Mouse (Mus musculus) embryo, embryonic 11 days (tissue): Measurements from ENCODE around the gene Pbsn.
"Not testable (repeated sequence)": the region's sequence is repeated elsewhere in the genome, so short reads cannot be mapped to it uniquely, and the experiment has no call there.

ENCODE experiments used
- DNase-seq: peaks from one replicate; pipeline ENCODE4 v3.0.0-alpha.2; 2015

Gene Pbsn

DNA sequence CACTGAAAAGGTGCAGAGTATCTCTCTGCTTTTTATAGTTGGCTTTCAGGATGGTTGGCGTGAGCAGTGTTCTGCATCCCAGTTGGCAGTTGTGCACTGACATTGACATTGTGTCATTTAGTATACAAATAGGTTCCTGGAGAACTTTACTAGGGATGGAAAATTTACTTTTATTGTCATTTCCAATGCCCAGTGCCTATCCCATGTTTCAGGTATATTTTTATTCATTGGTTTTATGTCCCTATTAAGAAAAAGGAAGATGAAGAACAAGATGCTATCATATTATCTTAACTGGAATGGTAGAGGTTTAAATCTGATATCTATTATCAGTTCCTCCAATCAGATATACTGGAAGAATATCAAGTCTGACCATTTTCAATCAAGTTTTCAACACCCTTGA, at the start of gene Pbsn:
Pbsn (minus strand) TSS at position 101 of the 400 bp plus-strand sequence.
- DNase-seq: no peak

- not testable (repeated sequence) for DNase-seq
These were observed 26.6 kb upstream of the Pbsn start for GRCm38 (mm10) chrX:77880033-77880432.

DNA sequence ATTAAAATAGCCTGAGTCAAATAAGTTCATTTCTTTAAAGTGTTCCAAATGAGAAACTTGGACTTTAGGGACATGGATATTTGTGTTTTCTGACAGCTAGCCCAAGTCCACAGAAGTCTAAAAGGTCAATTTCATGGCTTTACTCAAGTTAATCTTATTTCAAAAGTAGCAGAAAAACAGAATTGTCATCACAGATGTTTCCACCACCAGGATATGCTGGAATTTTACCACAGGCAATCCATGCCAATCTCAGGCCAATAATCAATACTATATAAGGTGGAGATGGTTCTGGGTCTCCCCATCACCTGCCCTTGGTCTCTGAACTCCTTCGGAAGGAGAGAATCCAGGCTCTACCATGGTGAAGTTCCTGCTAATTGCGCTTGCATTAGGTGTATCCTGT, 11.0 kb upstream of the Pbsn start, which contains the start of gene Gm14744:
Gm14744 (plus strand) TSS at position 301 of the 400 bp plus-strand sequence.
- DNase-seq: not testable (repeated sequence)

GRCm38 (mm10) chrX:77812031-77812430, 41.4 kb downstream of the Pbsn start:
- no peak for DNase-seq

DNA sequence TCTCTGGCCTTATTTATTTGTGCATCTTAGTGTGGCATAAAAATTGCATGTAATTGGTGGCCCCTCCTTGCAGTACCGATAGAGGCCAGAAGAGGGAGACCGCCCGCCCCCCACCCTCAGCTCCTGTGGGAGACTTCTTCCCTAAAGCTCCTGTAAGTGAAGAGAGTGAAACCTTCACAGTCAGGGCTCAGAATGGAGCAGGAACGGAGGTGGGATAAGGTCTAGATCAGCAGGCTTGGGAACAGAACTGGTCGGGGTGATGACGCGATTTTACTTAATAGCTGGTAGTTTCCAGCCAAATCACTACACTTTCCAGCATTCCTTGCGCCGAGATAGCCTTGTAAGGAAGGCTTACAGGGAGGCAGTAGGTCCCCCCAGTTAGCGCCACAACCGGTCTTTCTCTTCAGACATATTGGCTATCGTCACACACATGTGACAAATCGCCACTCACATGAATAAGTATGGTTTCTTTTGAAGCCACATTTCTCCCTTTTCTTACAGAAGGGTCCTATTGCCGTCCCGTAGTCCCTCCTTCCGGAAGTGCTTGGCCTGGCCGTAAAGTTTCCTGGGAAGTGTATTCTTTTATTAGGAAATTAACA, 42.7 kb downstream of the Pbsn start:
- peak; percentile 43 for DNase-seq

- DNase-seq: peak; percentile 53
These were observed 44.8 kb downstream of the Pbsn start for GRCm38 (mm10) chrX:77808602-77809001.

- DNase-seq: no peak
These were observed 51.1 kb downstream of the Pbsn start for GRCm38 (mm10) chrX:77802293-77802692.

GRCm38 (mm10) chrX:77801543-77801942, 51.9 kb downstream of the Pbsn start:
- DNase-seq: no peak

DNA sequence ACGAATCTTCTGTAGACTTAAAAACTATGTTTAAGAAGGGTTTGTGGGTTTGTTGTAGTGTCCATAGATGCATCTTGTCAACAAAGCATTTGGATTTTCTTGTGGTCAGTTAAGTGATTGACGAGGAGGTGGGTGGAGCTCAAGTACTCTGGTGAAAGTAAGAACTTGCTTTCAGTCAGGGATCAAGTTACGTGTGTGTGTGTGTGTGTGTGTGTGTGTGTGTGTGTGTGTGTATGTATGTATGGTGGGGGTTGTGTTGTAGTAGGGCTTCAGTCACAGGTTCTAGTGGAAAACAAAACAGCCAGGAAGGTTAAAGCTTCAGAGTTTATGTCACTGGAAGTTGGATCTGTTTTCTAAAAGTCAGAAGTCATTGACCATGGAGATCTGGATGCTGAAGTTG, 53.9 kb downstream of the Pbsn start:
- DNase-seq: no peak

DNA sequence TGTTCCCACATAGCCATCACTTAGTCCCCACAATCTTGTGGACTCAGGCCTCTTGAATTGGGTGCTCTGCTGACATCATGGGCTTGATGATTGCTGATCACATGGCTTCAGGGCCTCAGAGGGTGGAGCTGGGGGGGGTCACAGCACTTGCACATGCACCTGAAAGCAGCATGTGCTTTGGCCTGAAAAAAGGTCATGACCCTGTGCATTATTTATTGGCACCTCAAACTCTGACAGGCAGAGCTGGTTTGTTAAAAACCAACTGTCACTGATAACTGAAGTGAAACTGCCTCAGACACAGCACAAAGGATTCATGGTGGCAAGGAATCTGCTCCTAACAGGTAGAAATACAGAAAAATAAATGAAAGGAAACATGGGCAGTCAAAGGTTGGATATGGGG, 55.6 kb downstream of the Pbsn start:
- no peak for DNase-seq

GRCm38 (mm10) chrX:77796916-77797315, 56.5 kb downstream of the Pbsn start:
- DNase-seq: no peak

GRCm38 (mm10) chrX:77796238-77796835, 57.1 kb downstream of the Pbsn start, which contains the start of gene Prkx:
Prkx (minus strand) TSS chrX:77796278.
- peak; percentile 57 for DNase-seq

GRCm38 (mm10) chrX:77795858-77796174, 57.6 kb downstream of the Pbsn start:
- DNase-seq: peak; percentile 89

GRCm38 (mm10) chrX:77794962-77795857, 58.2 kb downstream of the Pbsn start:
- peak; percentile 11 for DNase-seq

GRCm38 (mm10) chrX:77788675-77789074, 64.7 kb downstream of the Pbsn start:
- no peak for DNase-seq
